Mouse (Mus musculus): ENCODE measurements around the gene Cacna1s. TPM values are rescaled to one million over a fixed set of nuclear protein-coding genes. Genes with fewer than 3 reads are reported as not detected.

The Cacna1s gene
- polyA plus RNA-seq, 1 experiment from 2014 or later: 4.2 TPM

GRCm38 (mm10) chr1:136031697-136032096 is 20.9 kb upstream of the Cacna1s start:
- no peak overlapping the region for H3K4me3 ChIP-seq
- H3K27me3 ChIP-seq: no peaks in the 10 kb centered on the region
- peaks cover 93% of the 10 kb centered on the region for H3K36me3 ChIP-seq
- no peaks in the 10 kb centered on the region for H3K9me3 ChIP-seq
- 79% methylated on average over 8 of the region's 8 CpGs for WGBS
- peaks cover 19% of the 10 kb centered on the region for H3K4me1 ChIP-seq
- ATAC-seq (ENCODE audit: low FRiP score, low read depth): 0 out of 2 replicates have a peak, but pooled peaks have one; percentile 14
- H3K9ac ChIP-seq: no peak overlapping the region
- H3K27ac ChIP-seq: no peak overlapping the region
- no peak overlapping the region for H3K4me2 ChIP-seq (replicated peaks)

GRCm38 (mm10) chr1:136032961-136033360 is 19.6 kb upstream of the Cacna1s start:
- H3K36me3 ChIP-seq: peaks cover 81% of the 10 kb centered on the region
- no peaks in the 10 kb centered on the region for H3K27me3 ChIP-seq
- no peak overlapping the region for H3K9ac ChIP-seq
- H3K9me3 ChIP-seq: no peaks in the 10 kb centered on the region
- no peak for ATAC-seq (ENCODE audit: low FRiP score, low read depth)
- H3K4me3 ChIP-seq: no peak overlapping the region
- H3K27ac ChIP-seq: no peak overlapping the region
- WGBS: 50% methylated on average over 7 of the region's 7 CpGs
- H3K4me1 ChIP-seq: peaks cover 19% of the 10 kb centered on the region
- H3K4me2 ChIP-seq (replicated peaks): no peak overlapping the region

DNA sequence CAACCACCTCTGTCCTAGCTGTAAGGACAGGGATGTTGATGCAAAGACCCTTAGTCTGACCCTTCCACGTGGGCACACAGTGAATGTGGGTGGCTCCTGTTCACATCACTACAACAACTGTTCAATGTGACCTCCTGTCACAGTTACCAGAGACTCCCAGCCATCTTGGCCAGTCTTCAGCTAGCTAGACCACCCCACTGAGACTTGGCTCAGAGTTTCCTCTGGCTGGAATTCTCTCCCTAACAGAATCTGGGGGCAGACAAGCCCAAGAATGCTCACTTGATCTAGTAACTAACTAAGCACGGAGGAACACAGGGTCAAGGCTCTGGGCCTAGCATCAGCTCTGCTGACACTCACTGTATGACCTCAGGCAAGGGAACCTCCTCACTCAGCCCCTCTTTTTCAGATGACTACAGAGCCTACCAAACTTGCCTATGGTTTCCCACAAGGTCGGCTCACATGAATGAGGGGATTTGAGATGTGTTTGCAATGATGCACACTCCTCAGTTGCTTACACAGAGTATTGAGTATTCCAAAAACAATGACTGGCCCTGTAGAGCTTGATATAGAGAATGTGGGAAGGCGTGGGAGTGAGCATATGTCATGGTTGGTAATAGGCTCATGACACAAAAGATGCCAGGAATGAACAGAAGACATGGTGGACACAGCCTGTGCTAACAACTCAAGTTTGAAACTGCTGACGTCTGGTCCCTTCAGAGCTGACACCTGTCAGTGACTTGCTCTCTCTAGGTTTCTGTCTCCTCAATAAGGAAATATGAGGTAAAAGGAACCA is 13.6 kb upstream of the Cacna1s start:
- ATAC-seq (ENCODE audit: low FRiP score, low read depth): no peak
- no peak overlapping the region for H3K4me3 ChIP-seq
- peaks cover 19% of the 10 kb centered on the region for H3K4me1 ChIP-seq
- H3K27ac ChIP-seq: no peak overlapping the region
- WGBS: 77% methylated on average over 5 of the region's 5 CpGs
- peaks cover 13% of the 10 kb centered on the region; the same call in 1 of the 2 replicates for H3K27me3 ChIP-seq
- H3K9ac ChIP-seq: no peak overlapping the region
- no peak overlapping the region for H3K4me2 ChIP-seq (replicated peaks)
- peaks cover 21% of the 10 kb centered on the region for H3K36me3 ChIP-seq
- H3K9me3 ChIP-seq: no peaks in the 10 kb centered on the region

- Histone ChIP-seq H3K4me2 (replicated peaks) (peak overlapping the region; percentile 31; the same call in 1 of the 2 replicates), H3K9me3 (no peaks in the 10 kb centered on the region), H3K4me3 (no peak overlapping the region), H3K27ac (no peak overlapping the region), H3K4me1 (peaks cover 19% of the 10 kb centered on the region), H3K27me3 (peaks cover 13% of the 10 kb centered on the region; the same call in 1 of the 2 replicates), H3K9ac (no peak overlapping the region), H3K36me3 (peaks cover 6% of the 10 kb centered on the region; the same call in 1 of the 2 replicates)
- 0 out of 2 replicates have a peak, but pooled peaks have one; percentile 45 for ATAC-seq (ENCODE audit: low FRiP score, low read depth)
- 14% methylated on average over 11 of the region's 11 CpGs for WGBS
Measured at GRCm38 (mm10) chr1:136040452-136040851, 12.1 kb upstream of the Cacna1s start.

DNA sequence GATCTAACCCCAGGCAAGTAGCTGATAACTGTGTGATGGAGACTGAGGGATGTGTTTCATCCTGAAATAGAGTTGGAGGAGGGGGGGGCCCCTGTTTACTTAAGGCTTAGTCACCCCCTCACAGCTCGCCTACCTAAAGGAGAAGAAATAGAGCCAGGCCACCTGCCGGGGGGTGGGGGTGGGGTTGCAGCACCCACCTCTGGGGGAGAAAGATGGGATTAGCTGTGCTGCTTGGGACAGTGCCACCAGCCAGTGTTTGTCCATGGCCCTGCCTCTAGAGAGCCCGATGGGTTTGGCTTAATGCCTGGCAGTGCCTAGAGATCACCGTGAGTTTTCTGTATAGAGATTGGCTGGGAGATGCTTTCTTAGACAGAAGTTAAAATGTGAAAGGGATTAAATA is 11.7 kb upstream of the Cacna1s start:
- peaks cover 2% of the 10 kb centered on the region; the same call in 1 of the 2 replicates for H3K36me3 ChIP-seq
- ATAC-seq (ENCODE audit: low FRiP score, low read depth): no peak; the same call in 1 of the 2 replicates
- peaks cover 19% of the 10 kb centered on the region for H3K4me1 ChIP-seq
- 29% methylated on average over 4 of the region's 4 CpGs for WGBS
- H3K27me3 ChIP-seq: peaks cover 13% of the 10 kb centered on the region; the same call in 1 of the 2 replicates
- H3K9ac ChIP-seq: no peak overlapping the region
- H3K4me2 ChIP-seq (replicated peaks): peak overlapping the region; percentile 31; the same call in 1 of the 2 replicates
- no peak overlapping the region for H3K4me3 ChIP-seq
- H3K9me3 ChIP-seq: no peaks in the 10 kb centered on the region
- no peak overlapping the region for H3K27ac ChIP-seq

- no peak for ATAC-seq (ENCODE audit: low FRiP score, low read depth)
- no peak overlapping the region for H3K9ac ChIP-seq
- no peak overlapping the region for H3K4me2 ChIP-seq (replicated peaks)
- peaks cover 14% of the 10 kb centered on the region for H3K4me1 ChIP-seq
- H3K36me3 ChIP-seq: no peaks in the 10 kb centered on the region
- H3K9me3 ChIP-seq: no peaks in the 10 kb centered on the region
- H3K4me3 ChIP-seq: no peak overlapping the region
- no peak overlapping the region for H3K27ac ChIP-seq
- H3K27me3 ChIP-seq: peaks cover 39% of the 10 kb centered on the region
- WGBS: 19% methylated on average over 4 of the region's 4 CpGs
Measured at GRCm38 (mm10) chr1:136045774-136046173, 6.8 kb upstream of the Cacna1s start.

DNA sequence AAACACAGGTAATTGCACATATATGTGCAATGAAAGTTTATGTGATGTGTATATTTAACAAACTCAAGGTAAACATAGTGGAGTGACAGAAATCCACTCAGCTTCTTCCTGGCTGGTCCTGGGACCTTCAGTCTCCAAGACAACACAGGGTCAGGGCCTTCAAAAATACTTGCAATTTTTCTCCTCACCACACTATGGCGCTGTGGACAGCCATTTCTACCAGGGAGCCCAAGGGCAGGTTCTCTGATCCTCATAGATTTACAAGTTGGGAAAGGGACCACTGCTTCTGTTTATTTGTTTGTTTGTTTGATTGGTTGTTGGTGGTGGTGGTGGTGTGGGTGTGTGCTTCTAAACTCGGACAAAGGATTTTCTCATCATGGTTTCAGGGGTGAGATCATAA is 5.1 kb upstream of the Cacna1s start:
- H3K27me3 ChIP-seq: peaks cover 53% of the 10 kb centered on the region
- H3K4me3 ChIP-seq: no peak overlapping the region
- ATAC-seq (ENCODE audit: low FRiP score, low read depth): no peak
- WGBS: 4% methylated on average over 2 of the region's 2 CpGs
- H3K9me3 ChIP-seq: no peaks in the 10 kb centered on the region
- H3K27ac ChIP-seq: no peak overlapping the region
- peaks cover 9% of the 10 kb centered on the region for H3K4me1 ChIP-seq
- no peak overlapping the region for H3K9ac ChIP-seq
- H3K36me3 ChIP-seq: no peaks in the 10 kb centered on the region
- no peak overlapping the region for H3K4me2 ChIP-seq (replicated peaks)

DNA sequence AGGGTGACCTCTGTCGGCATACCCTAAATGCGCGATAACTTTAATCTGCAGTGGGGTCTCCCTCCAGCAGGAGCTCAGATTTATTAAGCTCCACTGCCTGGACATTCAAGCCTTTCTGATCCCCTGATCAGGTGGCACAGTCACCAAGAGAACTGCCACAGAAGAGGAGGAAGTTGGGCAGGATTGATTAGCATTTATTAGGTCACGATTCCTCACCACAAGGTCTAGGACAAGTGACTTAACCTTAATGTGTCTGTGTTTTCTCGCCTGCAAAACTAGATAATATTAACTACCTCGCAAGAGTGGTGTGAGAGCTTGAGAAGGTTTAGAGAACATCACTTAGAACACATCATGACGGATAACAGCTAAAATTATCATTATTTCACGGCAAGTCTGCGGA is 4.7 kb upstream of the Cacna1s start:
- peaks cover 9% of the 10 kb centered on the region for H3K4me1 ChIP-seq
- H3K27ac ChIP-seq: no peak overlapping the region
- no peak for ATAC-seq (ENCODE audit: low FRiP score, low read depth)
- H3K36me3 ChIP-seq: no peaks in the 10 kb centered on the region
- 74% methylated on average over 9 of the region's 9 CpGs for WGBS
- H3K4me2 ChIP-seq (replicated peaks): no peak overlapping the region
- no peaks in the 10 kb centered on the region for H3K9me3 ChIP-seq
- no peak overlapping the region for H3K9ac ChIP-seq
- no peak overlapping the region for H3K4me3 ChIP-seq
- H3K27me3 ChIP-seq: peaks cover 57% of the 10 kb centered on the region

DNA sequence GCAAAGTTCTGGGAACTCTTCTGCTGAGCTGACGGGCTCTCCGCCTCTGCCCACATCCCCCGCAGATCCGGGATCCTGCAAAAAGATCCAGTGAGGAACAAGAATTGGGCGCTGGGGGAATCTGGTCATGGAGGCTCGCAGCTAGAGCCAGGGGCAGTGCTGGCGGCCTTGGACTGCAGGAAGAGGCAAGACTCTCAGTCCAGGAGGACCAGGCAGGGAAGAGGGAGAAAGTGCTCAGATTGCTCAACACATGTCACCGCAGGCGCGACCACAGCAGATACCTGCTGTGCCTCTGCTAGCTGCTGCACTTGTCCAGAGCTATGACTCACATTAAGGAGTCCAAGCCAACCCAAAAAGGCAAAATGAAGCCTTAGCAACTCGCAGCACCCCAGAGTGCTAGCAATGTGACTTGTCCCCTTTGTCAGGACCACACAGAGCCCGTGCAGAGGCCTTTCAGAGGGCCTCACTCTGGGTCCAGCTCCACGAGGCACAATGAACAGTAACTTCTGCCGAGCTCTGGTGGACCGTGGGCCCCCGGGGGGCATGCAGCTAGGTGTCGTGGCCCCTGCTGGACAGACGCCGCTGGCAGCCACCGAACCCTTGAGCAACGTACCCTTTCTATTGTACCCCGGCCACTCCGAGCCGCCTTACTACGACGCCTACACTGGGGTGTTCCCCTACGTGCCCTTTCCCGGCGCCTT is 2.1 kb upstream of the Cacna1s start, which contains the start of gene Ascl5:
Ascl5 (plus strand) TSS at position 493 of the 701 bp plus-strand sequence.
- no peak within 1 kb of the TSS for H3K27ac ChIP-seq
- WGBS: 19% methylated on average over 29 of the region's 29 CpGs
- peak within 1 kb of the TSS; percentile 53; the same call in 1 of the 2 replicates for H3K9ac ChIP-seq
- H3K4me2 ChIP-seq (replicated peaks): peak within 1 kb of the TSS; percentile 68
- H3K36me3 ChIP-seq: no peaks in the 10 kb centered on the region
- H3K4me1 ChIP-seq: peaks cover 9% of the 10 kb centered on the region
- peak within 1 kb of the TSS; percentile 39 for H3K4me3 ChIP-seq
- no peaks in the 10 kb centered on the region for H3K9me3 ChIP-seq
- ATAC-seq (ENCODE audit: low FRiP score, low read depth): no peak
- peaks cover 64% of the 10 kb centered on the region for H3K27me3 ChIP-seq

DNA sequence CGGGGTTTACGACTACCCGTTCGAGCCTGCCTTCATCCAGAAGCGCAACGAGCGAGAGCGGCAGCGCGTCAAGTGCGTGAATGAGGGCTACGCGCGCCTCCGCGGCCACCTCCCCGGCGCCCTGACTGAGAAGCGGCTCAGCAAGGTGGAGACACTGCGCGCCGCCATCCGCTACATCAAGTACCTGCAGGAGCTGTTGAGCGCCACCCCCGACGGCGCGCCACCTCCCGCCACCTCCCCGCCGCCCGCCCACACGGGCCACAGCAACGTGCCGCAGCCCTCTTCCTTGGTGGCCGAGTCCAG is 1.6 kb upstream of the Cacna1s start:
- Histone ChIP-seq H3K36me3 (no peaks in the 10 kb centered on the region), H3K4me3 (peak overlapping the region; percentile 39), H3K27me3 (peaks cover 64% of the 10 kb centered on the region), H3K9me3 (no peaks in the 10 kb centered on the region), H3K27ac (no peak overlapping the region), H3K4me2 (replicated peaks) (peak overlapping the region; percentile 68), H3K9ac (peak overlapping the region; percentile 53; the same call in 1 of the 2 replicates), H3K4me1 (peaks cover 9% of the 10 kb centered on the region)
- WGBS: 2% methylated on average over 36 of the region's 36 CpGs
- peak; percentile 21; the same call in 1 of the 2 replicates for ATAC-seq (ENCODE audit: low FRiP score, low read depth)

DNA sequence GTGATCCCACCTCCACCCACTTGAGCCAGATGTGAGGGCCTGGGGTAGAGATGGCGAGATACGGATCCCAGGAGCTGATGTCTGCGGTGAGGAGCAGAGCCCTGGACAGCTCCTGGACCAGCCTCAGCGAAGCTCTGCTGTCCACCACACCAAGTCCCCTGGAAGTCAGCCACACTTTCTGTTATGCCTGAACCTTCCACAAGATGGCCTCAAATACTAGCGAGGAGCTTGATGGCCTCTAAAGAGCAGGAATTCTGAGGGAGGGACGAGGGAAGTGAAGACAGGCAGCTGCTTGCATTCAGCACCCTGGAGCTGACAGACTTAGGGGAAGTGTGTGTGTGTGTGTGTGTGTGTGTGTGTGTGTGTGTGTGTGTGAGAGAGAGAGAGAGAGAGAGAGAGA is 1.1 kb upstream of the Cacna1s start:
- peak; percentile 62 for ATAC-seq (ENCODE audit: low FRiP score, low read depth)
- Histone ChIP-seq H3K27ac (no peak overlapping the region), H3K4me1 (peaks cover 9% of the 10 kb centered on the region), H3K36me3 (no peaks in the 10 kb centered on the region), H3K9ac (no peak overlapping the region), H3K4me3 (peak overlapping the region; percentile 39), H3K4me2 (replicated peaks) (peak overlapping the region; percentile 68), H3K9me3 (no peaks in the 10 kb centered on the region), H3K27me3 (peaks cover 64% of the 10 kb centered on the region)
- under 1% methylated on average over 6 of the region's 6 CpGs for WGBS

- peaks cover 6% of the 10 kb centered on the region for H3K4me1 ChIP-seq
- no peak overlapping the region for H3K9ac ChIP-seq
- H3K9me3 ChIP-seq: no peaks in the 10 kb centered on the region
- no peaks in the 10 kb centered on the region for H3K36me3 ChIP-seq
- H3K4me2 ChIP-seq (replicated peaks): no peak overlapping the region
- ATAC-seq (ENCODE audit: low FRiP score, low read depth): no peak
- WGBS: 80% methylated on average over 3 of the region's 3 CpGs
- H3K4me3 ChIP-seq: no peak overlapping the region
- no peak overlapping the region for H3K27ac ChIP-seq
- peaks cover 29% of the 10 kb centered on the region for H3K27me3 ChIP-seq
Measured at GRCm38 (mm10) chr1:136055771-136056170, 3.2 kb downstream of the Cacna1s start.

Measured in limb, embryonic 13.5 days (tissue).